Mouse (Mus musculus) liver, postnatal 0 days (tissue): ENCODE measurements at regions not wholly inside any gene's neighbourhood (a gene's known extent, or its start where the extent isn't known, plus 50 kb on each side); places are given as distances from the start of the nearest gene placed in this dataset.

Source experiments
- CTCF ChIP-seq: sonication (generic); IDR thresholded peaks from 2 replicates; pipeline ENCODE4 v1.5.1; 2016; ENCODE audit warnings: antibody characterized with exemption, low read depth
- EP300 ChIP-seq: IDR thresholded peaks from 2 replicates; pipeline ENCODE4 v1.6.1; 2016; ENCODE audit warnings: antibody characterized with exemption, low read depth, mild to moderate bottlenecking

GRCm38 (mm10) chr10:103863909-103864308 is 278.9 kb upstream of the Gm21293 start:
- no peak for TF ChIP-seq CTCF
- no peak for TF ChIP-seq EP300
